Mouse (Mus musculus): ENCODE results near the gene Marveld1.

The Marveld1 gene

GRCm38 (mm10) chr19:42170025-42170969, 23.1 kb downstream of the Marveld1 start:
- peak; percentile 88 to 93 for DNase-seq (ENCODE audit: low spot score in 2 of 2)

- DNase-seq (ENCODE audit: low spot score in 2 of 2): no peak
These were observed 29.6 kb downstream of the Marveld1 start for GRCm38 (mm10) chr19:42176841-42177240.

GRCm38 (mm10) chr19:42177461-42177860, 30.3 kb downstream of the Marveld1 start:
- DNase-seq (ENCODE audit: low spot score in 2 of 2): no peak

GRCm38 (mm10) chr19:42179356-42179755, 32.2 kb downstream of the Marveld1 start:
- no peak for DNase-seq (ENCODE audit: low spot score in 2 of 2)

GRCm38 (mm10) chr19:42182673-42183072, 35.5 kb downstream of the Marveld1 start:
- no peak for DNase-seq (ENCODE audit: low spot score in 2 of 2)

GRCm38 (mm10) chr19:42189735-42190134, 42.5 kb downstream of the Marveld1 start:
- no peak for DNase-seq (ENCODE audit: low spot score in 2 of 2)

- DNase-seq (ENCODE audit: low spot score in 2 of 2): peak in 1 of 2 experiments; percentile 44
These were observed 43.3 kb downstream of the Marveld1 start for GRCm38 (mm10) chr19:42190494-42190893.

- no peak for DNase-seq (ENCODE audit: low spot score in 2 of 2)
These were observed 46.1 kb downstream of the Marveld1 start for GRCm38 (mm10) chr19:42193311-42193710.

- no peak for DNase-seq (ENCODE audit: low spot score in 2 of 2)
These were observed 49.2 kb downstream of the Marveld1 start for GRCm38 (mm10) chr19:42196378-42196777.

- DNase-seq (ENCODE audit: low spot score in 2 of 2): no peak
These were observed 49.9 kb downstream of the Marveld1 start for GRCm38 (mm10) chr19:42197066-42197465.

- no peak for DNase-seq (ENCODE audit: low spot score in 2 of 2)
These were observed 50.8 kb downstream of the Marveld1 start for GRCm38 (mm10) chr19:42198026-42198425.
